Mouse (Mus musculus) testis, adult 2 months (tissue): ENCODE measurements around the gene Amer2. TPM values are rescaled to one million over a fixed set of nuclear protein-coding genes. Genes with fewer than 3 reads are reported as not detected.

Experiments used
- H3K27ac ChIP-seq: fragments of 200-500 bp; 2 replicates; pipeline ENCODE4 v1.5.1; 2012; ENCODE audit warnings: low read depth, low read length; ENCODE audit not compliant: control insufficient read depth, insufficient read depth
- H3K27me3 ChIP-seq: fragments of 200-500 bp; 2 replicates; pipeline ENCODE4 v1.6.1; 2012; ENCODE audit warnings: mild to moderate bottlenecking, low read length, moderate library complexity; ENCODE audit not compliant: control insufficient read depth, insufficient read depth
- H3K36me3 ChIP-seq: fragments of 200-500 bp; 2 replicates; pipeline ENCODE4 v1.6.1; 2012; ENCODE audit warnings: mild to moderate bottlenecking, low read length; ENCODE audit not compliant: control insufficient read depth, insufficient read depth
- H3K4me1 ChIP-seq: fragments of 200-500 bp; 2 replicates; pipeline ENCODE4 v1.6.1; 2012; ENCODE audit warnings: low read length; ENCODE audit not compliant: control insufficient read depth, insufficient read depth
- H3K4me3 ChIP-seq: fragments of 200-500 bp; 2 replicates; pipeline ENCODE4 v1.5.1; 2012; ENCODE audit warnings: low read depth, mild to moderate bottlenecking, low read length, moderate library complexity, mixed read lengths; ENCODE audit not compliant: control insufficient read depth
- CTCF ChIP-seq: fragments of 200-500 bp; IDR thresholded peaks from 2 replicates; pipeline ENCODE4 v1.5.1; 2012; ENCODE audit warnings: low read depth, mild to moderate bottlenecking, inconsistent platforms, low read length, moderate library complexity; ENCODE audit not compliant: control insufficient read depth, insufficient read depth, insufficient replicate concordance
- POLR2A ChIP-seq: fragments of 200-500 bp; IDR thresholded peaks from 2 replicates; pipeline ENCODE4 v1.6.1; 2012; ENCODE audit warnings: low read depth, mild to moderate bottlenecking, inconsistent platforms, low read length, moderate library complexity; ENCODE audit not compliant: control insufficient read depth
- polyA plus RNA-seq: library from polyadenylated mRNA; depleted of rRNA; stranded (reverse); fragments of >200 nt; gene quantifications from 2 replicates; pipeline ENCODE4 v1.2.3, GENCODE M21; 2012

Amer2 gene
- polyA plus RNA-seq, 1 experiment = 37.6 TPM

DNA sequence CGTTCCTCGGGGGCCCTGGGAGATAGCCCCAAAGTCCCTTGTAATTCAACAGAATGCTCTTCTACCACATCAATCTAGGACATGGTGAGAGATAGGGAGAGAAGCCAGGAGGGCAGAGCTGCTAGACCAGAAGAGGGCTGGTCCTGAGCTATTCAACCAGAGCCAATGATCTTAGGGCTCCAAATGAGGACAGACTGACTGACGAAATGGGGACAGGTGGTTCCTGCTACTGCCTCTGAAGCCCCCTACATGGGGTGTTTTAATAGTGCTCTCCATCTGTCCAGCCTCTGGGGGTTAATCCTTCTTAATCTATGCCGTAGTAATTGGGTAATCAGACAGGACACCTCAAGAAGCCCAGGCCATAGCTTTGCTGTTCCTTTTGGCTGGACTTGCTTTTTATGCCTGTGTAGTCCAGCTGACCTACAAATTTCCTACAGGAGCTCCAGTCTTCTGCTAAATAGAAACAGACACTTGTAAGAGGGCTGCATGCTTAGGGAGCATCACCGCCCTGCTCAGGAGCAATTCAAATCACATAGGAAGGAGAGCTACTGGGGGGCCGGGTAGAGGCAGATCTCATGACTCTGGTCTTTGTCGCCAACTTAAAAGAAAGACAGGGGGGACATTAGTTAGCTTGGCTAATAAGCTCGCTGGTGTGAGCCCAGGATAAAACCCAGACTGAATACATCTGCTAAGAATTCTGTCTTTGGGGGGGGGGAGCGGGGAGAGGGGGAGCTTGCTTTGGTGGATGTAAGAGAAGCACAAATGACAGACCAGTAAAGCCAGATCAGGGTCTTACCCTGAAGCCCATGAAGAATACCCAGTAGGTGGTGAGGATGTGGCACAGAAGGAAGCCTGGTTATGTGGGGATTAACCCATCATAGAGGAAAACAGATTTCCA is 4.0 kb upstream of the Amer2 start:
- Histone ChIP-seq H3K4me1 (no peaks in the 10 kb centered on the region; the same call in 1 of the 2 replicates), H3K36me3 (no peaks in the 10 kb centered on the region), H3K27me3 (no peaks in the 10 kb centered on the region), H3K27ac (no peak overlapping the region), H3K4me3 (no peak overlapping the region)
- TF ChIP-seq CTCF = no peak
- no peak for TF ChIP-seq POLR2A

DNA sequence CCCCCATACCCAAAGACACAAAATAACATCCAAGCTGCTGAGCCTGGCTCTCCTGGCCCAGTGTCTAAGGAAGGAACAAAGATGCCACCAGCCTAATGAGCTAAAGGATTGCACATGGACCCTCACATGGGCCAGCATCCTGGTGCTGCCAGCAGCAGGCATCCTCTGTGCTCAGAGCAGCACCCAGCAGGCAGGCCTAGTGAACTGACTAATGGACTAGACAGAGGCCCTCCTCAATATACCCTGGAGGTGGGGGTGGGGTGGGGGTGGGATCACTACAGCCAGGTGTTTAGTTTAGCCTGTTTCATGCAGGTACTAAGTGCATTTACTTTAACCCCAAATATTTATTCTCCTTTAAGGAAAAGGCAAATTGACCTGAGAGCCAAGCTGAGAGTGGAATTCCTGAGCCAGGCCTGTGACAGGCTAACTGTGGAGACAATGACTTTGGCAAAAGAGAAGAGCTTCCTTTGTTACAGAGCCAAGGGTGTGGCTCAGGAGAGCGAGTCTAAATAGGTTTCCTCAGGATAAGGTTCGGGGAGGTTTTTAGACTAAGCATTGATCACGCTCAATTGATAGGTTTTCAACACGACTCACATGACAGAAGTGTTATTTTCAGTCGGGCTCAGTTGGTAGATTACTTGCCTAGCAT is 3.3 kb upstream of the Amer2 start:
- Histone ChIP-seq H3K4me1 (no peaks in the 10 kb centered on the region; the same call in 1 of the 2 replicates), H3K36me3 (no peaks in the 10 kb centered on the region), H3K27ac (no peak overlapping the region), H3K27me3 (no peaks in the 10 kb centered on the region), H3K4me3 (no peak overlapping the region)
- TF ChIP-seq CTCF (no peak), POLR2A (no peak)

DNA sequence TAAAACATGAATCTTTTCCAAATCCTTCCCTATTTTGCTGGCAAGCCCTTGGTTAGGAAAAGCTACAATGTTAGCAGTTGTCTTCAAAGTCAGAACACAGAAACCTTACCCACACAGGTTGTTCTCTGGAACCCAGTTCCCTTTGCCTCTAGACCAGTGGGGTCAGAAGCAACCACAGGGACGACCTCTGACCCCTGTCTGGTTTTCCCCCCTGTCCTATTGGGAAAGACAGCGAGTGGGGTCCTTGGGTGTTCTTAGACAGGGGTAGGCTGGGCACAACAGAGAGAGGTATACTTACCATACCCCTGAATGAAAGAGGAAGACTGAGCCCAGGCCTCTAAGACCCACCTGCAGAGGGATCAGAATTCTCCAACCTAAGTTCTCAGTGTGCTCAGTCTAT is 4.0 kb downstream of the Amer2 start:
- TF ChIP-seq CTCF (no peak), POLR2A (no peak)
- peaks cover 15% of the 10 kb centered on the region for H3K4me1 ChIP-seq
- peaks cover 5% of the 10 kb centered on the region for H3K27me3 ChIP-seq
- peak overlapping the region; percentile 39 for H3K27ac ChIP-seq
- no peaks in the 10 kb centered on the region for H3K36me3 ChIP-seq
- peak overlapping the region; percentile 80 for H3K4me3 ChIP-seq

DNA sequence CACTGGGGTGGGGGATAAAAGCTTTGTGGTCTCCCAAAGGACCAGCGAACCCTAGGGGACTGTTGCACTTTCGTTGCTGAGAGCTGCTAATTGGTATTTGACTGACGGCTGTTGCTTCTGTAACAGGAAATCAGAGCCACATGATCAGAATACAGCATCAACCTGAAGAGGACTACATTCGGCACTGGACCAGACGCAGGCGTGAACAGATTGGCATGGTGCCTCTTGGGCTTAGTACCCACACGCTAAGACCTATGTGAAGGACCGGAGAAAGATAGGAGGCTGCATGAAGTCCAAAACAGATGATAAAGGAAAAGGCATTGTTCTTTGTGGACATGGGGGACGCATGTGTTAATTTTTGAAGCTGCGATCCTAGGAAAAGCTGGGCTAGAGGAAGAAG is 4.5 kb downstream of the Amer2 start:
- no peak overlapping the region for H3K27ac ChIP-seq
- peak overlapping the region; percentile 80 for H3K4me3 ChIP-seq
- no peaks in the 10 kb centered on the region for H3K36me3 ChIP-seq
- peaks cover 5% of the 10 kb centered on the region for H3K27me3 ChIP-seq
- TF ChIP-seq CTCF (no peak), POLR2A (no peak)
- peaks cover 15% of the 10 kb centered on the region for H3K4me1 ChIP-seq

DNA sequence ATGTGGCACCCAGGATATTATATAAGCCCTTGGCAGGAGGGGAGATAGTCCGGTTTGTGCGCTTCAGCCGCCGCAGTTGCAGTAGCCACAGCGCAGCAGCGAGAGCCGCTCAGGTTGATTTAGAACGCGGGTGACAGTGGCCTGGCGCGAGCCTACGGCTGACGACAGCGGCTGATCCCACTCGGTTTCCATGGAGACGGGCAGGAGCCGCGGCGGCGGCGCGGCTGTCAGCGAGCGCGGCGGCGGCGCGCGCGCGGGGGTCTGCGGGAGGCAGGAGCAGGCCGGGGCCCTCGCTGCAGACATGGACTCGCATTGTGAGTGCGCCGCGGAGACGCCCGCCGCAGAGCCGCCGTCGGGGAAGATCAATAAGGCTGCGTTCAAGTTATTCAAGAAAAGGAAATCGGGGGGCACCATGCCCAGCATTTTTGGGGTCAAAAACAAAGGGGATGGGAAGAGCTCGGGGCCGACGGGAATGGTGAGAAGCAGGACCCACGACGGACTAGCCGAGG is 5.1 kb downstream of the Amer2 start:
- peaks cover 5% of the 10 kb centered on the region for H3K27me3 ChIP-seq
- peak overlapping the region; percentile 80 for H3K4me3 ChIP-seq
- peaks cover 15% of the 10 kb centered on the region for H3K4me1 ChIP-seq
- no peak for TF ChIP-seq CTCF
- TF ChIP-seq POLR2A = peak; percentile 43; the same call in 1 of the 2 replicates
- no peaks in the 10 kb centered on the region for H3K36me3 ChIP-seq
- H3K27ac ChIP-seq = no peak overlapping the region

DNA sequence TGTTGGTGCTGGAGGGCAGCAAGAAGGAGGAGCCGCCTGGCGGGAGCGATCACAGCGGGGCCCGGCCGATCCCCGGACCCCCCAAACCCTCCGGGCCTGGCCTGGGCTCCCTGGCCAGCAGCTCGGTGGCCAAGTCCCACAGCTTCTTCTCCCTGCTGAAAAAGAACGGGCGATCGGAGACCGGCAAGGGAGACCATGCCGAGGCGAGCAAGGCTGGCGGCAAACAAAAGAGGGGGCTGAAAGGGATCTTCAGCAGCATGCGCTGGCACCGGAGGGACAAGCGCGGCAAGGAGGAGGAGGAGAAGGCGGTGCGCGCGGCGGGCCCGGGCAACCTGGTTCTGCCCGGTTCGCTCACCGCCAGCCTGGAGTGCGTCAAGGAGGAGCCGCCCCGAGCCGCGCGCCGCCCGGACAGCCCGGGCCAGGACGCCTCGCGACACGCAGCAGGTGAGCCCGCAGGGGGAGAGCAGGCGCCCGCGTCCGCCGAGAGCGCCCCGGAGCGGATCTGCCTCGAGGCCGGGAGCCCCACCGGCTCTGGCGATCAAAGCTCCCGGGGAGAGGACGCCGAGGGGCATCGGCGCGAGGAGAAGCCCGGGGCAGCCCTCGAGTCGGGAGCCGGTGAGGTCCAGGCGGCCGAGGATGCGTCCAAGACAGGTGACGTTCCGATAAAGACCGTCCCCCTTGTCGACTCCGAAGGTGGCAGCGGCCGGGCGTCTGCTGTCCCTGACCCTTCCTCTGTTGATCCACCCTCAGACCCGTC is 5.7 kb downstream of the Amer2 start:
- no peaks in the 10 kb centered on the region for H3K36me3 ChIP-seq
- peak overlapping the region; percentile 80 for H3K4me3 ChIP-seq
- H3K27me3 ChIP-seq = peaks cover 5% of the 10 kb centered on the region
- TF ChIP-seq CTCF (no peak), POLR2A (no peak)
- H3K27ac ChIP-seq = no peak overlapping the region
- H3K4me1 ChIP-seq = peaks cover 16% of the 10 kb centered on the region
